Mouse (Mus musculus) MEL (cell line): ENCODE measurements around the gene Rccd1. TPM values are rescaled to one million over a fixed set of nuclear protein-coding genes. Genes with fewer than 3 reads are reported as not detected.

Source experiments
- DNase-seq: peaks from one replicate; pipeline ENCODE4 v3.0.0; 2011; ENCODE audit warnings: low read depth, low spot score
- H3K27ac ChIP-seq: 2 replicates; pipeline ENCODE4 v1.5.1; 2012; ENCODE audit warnings: low read depth, mild to moderate bottlenecking, control low read depth, low read length, moderate library complexity; ENCODE audit not compliant: control insufficient read depth
- H3K27me3 ChIP-seq, 2 experiments: fragments of 150-350 bp in 1 of 2; sonication (generic) in 1 of 2; 2 replicates each; pipeline ENCODE4 v1.6.1; 2012; ENCODE audit warnings: low read length in 2 of 2, mild to moderate bottlenecking in 2 of 2, improper control_type of control experiment in 1 of 2, moderate library complexity in 1 of 2; ENCODE audit not compliant: insufficient read depth in 2 of 2, control insufficient read depth in 1 of 2
- H3K36me3 ChIP-seq, 2 experiments: 2 replicates each; pipeline ENCODE4 v1.6.1; 2012 to 2014; ENCODE audit warnings: low read length in 2 of 2, improper control_type of control experiment in 1 of 2, inconsistent platforms in 1 of 2, mild to moderate bottlenecking in 1 of 2; ENCODE audit not compliant: insufficient read depth in 2 of 2, control insufficient read depth in 1 of 2
- H3K4me1 ChIP-seq, 2 experiments: fragments of 150-350 bp in 1 of 2; sonication (generic) in 1 of 2; 2 replicates each; pipeline ENCODE4 v1.6.1; 2012; ENCODE audit warnings: low read length in 2 of 2, improper control_type of control experiment in 1 of 2, mild to moderate bottlenecking in 1 of 2; ENCODE audit not compliant: insufficient read depth in 2 of 2, control insufficient read depth in 1 of 2
- H3K4me3 ChIP-seq, 2 experiments: fragments of 150-350 bp in 1 of 2; sonication (generic) in 1 of 2; 2 replicates each; pipeline ENCODE4 v1.5.1; 2012; ENCODE audit warnings: low read depth in 2 of 2, low read length in 2 of 2, mild to moderate bottlenecking in 2 of 2, moderate library complexity in 2 of 2, control low read depth in 1 of 2, improper control_type of control experiment in 1 of 2; ENCODE audit not compliant: control insufficient read depth in 1 of 2, insufficient read depth in 1 of 2
- H3K79me2 ChIP-seq: 2 replicates; pipeline ENCODE4 v1.6.1; 2012; ENCODE audit warnings: mild to moderate bottlenecking, low read length, moderate library complexity; ENCODE audit not compliant: control insufficient read depth, poor library complexity, insufficient read depth
- H3K9ac ChIP-seq: 2 replicates; pipeline ENCODE4 v1.6.1; 2012; ENCODE audit warnings: low read depth, mild to moderate bottlenecking, control low read depth, low read length, moderate library complexity; ENCODE audit not compliant: control insufficient read depth, poor library complexity, severe bottlenecking
- H3K9me3 ChIP-seq: fragments of 150-350 bp; sonication (generic); replicated peaks from 2 replicates; pipeline ENCODE4 v1.6.1; 2012; ENCODE audit warnings: mild to moderate bottlenecking, low read length, improper control_type of control experiment, moderate library complexity; ENCODE audit not compliant: insufficient read depth
- CHD1 ChIP-seq: IDR thresholded peaks from 2 replicates; pipeline ENCODE4 v1.6.1; 2012; ENCODE audit warnings: low read depth, mild to moderate bottlenecking, inconsistent platforms, low read length, improper control_type of control experiment
- ELF1 ChIP-seq: IDR thresholded peaks from 2 replicates; pipeline ENCODE4 v1.6.1; 2014; ENCODE audit warnings: low read depth, mild to moderate bottlenecking, inconsistent platforms, low read length, improper control_type of control experiment, moderate library complexity
- ETS1 ChIP-seq: IDR thresholded peaks from 2 replicates; pipeline ENCODE4 v1.6.1; 2012; ENCODE audit warnings: low read depth, mild to moderate bottlenecking, inconsistent platforms, low read length, improper control_type of control experiment, moderate library complexity
- GATA1 ChIP-seq: IDR thresholded peaks from 2 replicates; pipeline ENCODE4 v1.6.1; 2011; ENCODE audit warnings: low read depth, low read length, improper control_type of control experiment
- MAFK ChIP-seq: IDR thresholded peaks from 2 replicates; pipeline ENCODE4 v1.6.1; 2011; ENCODE audit warnings: low read depth, mild to moderate bottlenecking, low read length, improper control_type of control experiment, borderline replicate concordance
- MAZ ChIP-seq: IDR thresholded peaks from 2 replicates; pipeline ENCODE4 v1.6.1; 2012; ENCODE audit warnings: low read depth, mild to moderate bottlenecking, inconsistent platforms, low read length, improper control_type of control experiment
- MEF2A ChIP-seq: IDR thresholded peaks from 2 replicates; pipeline ENCODE4 v1.6.1; 2014; ENCODE audit warnings: low read depth, mild to moderate bottlenecking, inconsistent platforms, low read length, improper control_type of control experiment; ENCODE audit not compliant: poor library complexity, insufficient replicate concordance, severe bottlenecking; ENCODE audit errors: extremely low read depth
- MXI1 ChIP-seq: IDR thresholded peaks from 2 replicates; pipeline ENCODE4 v1.6.1; 2011; ENCODE audit warnings: mild to moderate bottlenecking, low read depth, low read length, improper control_type of control experiment
- MYB ChIP-seq: IDR thresholded peaks from 2 replicates; pipeline ENCODE4 v1.6.1; 2011; ENCODE audit warnings: mild to moderate bottlenecking, low read depth, low read length, improper control_type of control experiment
- NRF1 ChIP-seq: IDR thresholded peaks from 2 replicates; pipeline ENCODE4 v1.6.1; 2014; ENCODE audit warnings: low read depth, mild to moderate bottlenecking, inconsistent platforms, low read length, improper control_type of control experiment, moderate library complexity; ENCODE audit not compliant: poor library complexity, insufficient read depth, severe bottlenecking
- POLR2AphosphoS2 ChIP-seq: IDR thresholded peaks from 2 replicates; pipeline ENCODE4 v1.6.1; 2011; ENCODE audit warnings: low read length, improper control_type of control experiment
- SIN3A ChIP-seq: IDR thresholded peaks from 2 replicates; pipeline ENCODE4 v1.6.1; 2012; ENCODE audit warnings: low read length, improper control_type of control experiment, inconsistent platforms
- TCF12 ChIP-seq: IDR thresholded peaks from 2 replicates; pipeline ENCODE4 v1.6.1; 2014; ENCODE audit warnings: low read depth, mild to moderate bottlenecking, inconsistent platforms, low read length, improper control_type of control experiment, moderate library complexity
- USF2 ChIP-seq, 2 experiments: IDR thresholded peaks; 2 replicates each; pipeline ENCODE4 v1.6.1; 2011 to 2012; ENCODE audit warnings: improper control_type of control experiment in 2 of 2, low read length in 2 of 2, borderline replicate concordance in 1 of 2, inconsistent platforms in 1 of 2, low read depth in 1 of 2, mild to moderate bottlenecking in 1 of 2; ENCODE audit not compliant: insufficient read depth in 1 of 2
- ZC3H11A ChIP-seq: IDR thresholded peaks from 2 replicates; pipeline ENCODE4 v1.6.1; 2012; ENCODE audit warnings: low read depth, mild to moderate bottlenecking, inconsistent platforms, low read length, improper control_type of control experiment
- ZKSCAN1 ChIP-seq: IDR thresholded peaks from 2 replicates; pipeline ENCODE4 v1.6.1; 2012; ENCODE audit warnings: low read depth, mild to moderate bottlenecking, inconsistent platforms, low read length, improper control_type of control experiment, moderate library complexity
- ZMIZ1 ChIP-seq: IDR thresholded peaks from 2 replicates; pipeline ENCODE4 v1.6.1; 2012; ENCODE audit warnings: low read depth, mild to moderate bottlenecking, inconsistent platforms, low read length, improper control_type of control experiment, moderate library complexity
- ZNF384 ChIP-seq: IDR thresholded peaks from 2 replicates; pipeline ENCODE4 v1.6.1; 2012; ENCODE audit warnings: low read depth, mild to moderate bottlenecking, inconsistent platforms, low read length, improper control_type of control experiment
- polyA plus RNA-seq, 2 experiments: library from polyadenylated mRNA; stranded (reverse) in 1 of 2; unstranded in 1 of 2; fragments of >175 nt in 1 of 2; fragments of >200 nt in 1 of 2; gene quantifications; 2 replicates each; pipeline versions ENCODE4 v1.2.1 to v1.2.4; 2012; ENCODE audit warnings: low replicate concordance in 2 of 2, low read depth in 1 of 2; ENCODE audit not compliant: insufficient read length in 2 of 2, insufficient read depth in 1 of 2, missing spikeins in 1 of 2
- total RNA-seq: library from RNA; depleted of rRNA; stranded (reverse); fragments of 300-350 nt; gene quantifications from 2 replicates; pipeline ENCODE4 v1.2.3, GENCODE M21; 2012

Rccd1 gene
- total and polyA plus RNA-seq, 3 experiments, result 16.8 to 20.2 TPM; not detected in 1

DNA sequence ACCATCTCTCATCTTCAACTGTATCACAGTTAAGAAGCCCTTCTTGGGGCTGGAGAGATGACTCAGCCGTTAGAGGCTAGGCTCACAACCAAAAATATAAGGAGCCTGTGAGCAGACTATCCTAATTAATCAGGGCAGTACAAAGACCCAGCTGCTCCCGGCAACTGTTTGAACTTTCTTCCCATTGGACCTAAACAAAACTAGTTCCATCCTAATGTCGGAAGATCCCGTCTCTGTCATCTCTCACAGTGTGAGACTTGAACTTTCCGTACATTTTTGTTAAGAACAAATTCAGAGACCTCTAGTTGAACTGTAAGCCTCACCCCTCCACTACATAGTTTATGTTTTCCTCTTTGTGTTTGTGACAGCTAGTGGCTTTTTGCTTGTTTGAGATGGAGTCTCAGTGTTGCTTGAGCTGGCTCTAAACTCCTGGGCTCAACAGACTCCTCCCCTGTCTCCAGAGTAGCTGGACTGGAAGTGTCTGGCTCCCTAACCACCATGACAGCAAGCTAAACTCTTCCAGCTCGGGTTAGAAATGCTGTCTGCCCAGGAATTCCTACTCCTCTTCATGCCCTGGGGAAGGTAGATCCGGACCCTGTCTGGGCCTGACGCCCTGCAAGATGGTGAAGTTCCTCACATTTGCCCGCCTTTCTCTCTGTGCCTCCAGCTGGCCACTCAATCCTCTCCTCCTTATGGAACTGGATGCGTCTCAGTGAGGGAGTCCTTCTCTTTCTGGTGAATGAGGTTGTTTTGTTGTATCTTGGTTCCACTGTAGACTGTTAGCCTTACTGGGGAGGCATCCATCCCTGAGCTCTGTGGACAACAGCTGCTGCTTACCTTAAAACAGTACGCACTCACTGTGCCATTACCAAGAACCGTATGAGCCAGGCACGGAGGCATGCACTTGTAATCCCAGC is 23.7 kb upstream of the Rccd1 start:
- TF ChIP-seq MYB (no peak), MEF2A (no peak), ZC3H11A (no peak), ETS1 (no peak), SIN3A (no peak), USF2 (IDR thresholded peaks at IDR 0.05; ENCODE audit: borderline replicate concordance in 1 of 2, insufficient read depth in 1 of 2, low read depth in 1 of 2, low read length in 2 of 2) (no peak), TCF12 (no peak), ZMIZ1 (no peak), GATA1 (no peak), MXI1 (no peak)
- no peak for DNase-seq
- Histone ChIP-seq H3K9ac (no peak overlapping the region), H3K27ac (no peak overlapping the region), H3K4me3 (no peak overlapping the region), H3K79me2 (no peaks in the 10 kb centered on the region; the same call in 1 of the 2 replicates), H3K27me3 (no peaks in the 10 kb centered on the region), H3K36me3 (peaks cover 0 to 4% of the 10 kb centered on the region in 2 experiments; a peak in 2 of 4 replicates), H3K9me3 (no peaks in the 10 kb centered on the region), H3K4me1 (peaks cover 0 to 8% of the 10 kb centered on the region in 2 experiments; a peak in 3 of 4 replicates)

DNA sequence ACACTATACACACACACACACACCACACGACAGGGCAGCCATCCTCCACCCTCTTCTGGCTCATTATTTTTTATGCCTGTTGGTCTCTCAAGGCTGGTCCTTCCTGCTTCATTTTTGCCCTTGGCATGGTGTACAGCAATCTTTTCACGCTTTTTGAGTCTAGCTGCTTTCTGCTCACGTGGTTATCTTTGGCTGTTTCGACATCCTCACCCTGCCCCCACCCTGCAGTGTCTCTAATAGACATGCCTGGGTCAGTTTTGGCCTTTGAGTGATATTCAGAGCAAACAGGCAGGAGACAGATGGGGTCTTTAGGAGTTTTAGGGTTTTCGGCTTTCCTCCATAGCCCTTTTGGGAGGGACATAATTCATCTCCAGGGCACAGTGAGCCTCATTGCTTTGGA is 22.6 kb upstream of the Rccd1 start:
- Histone ChIP-seq H3K36me3 (peaks cover 0 to 6% of the 10 kb centered on the region in 2 experiments; a peak in 1 of 4 replicates), H3K27ac (no peak overlapping the region), H3K9ac (no peak overlapping the region), H3K9me3 (no peaks in the 10 kb centered on the region), H3K79me2 (no peaks in the 10 kb centered on the region; the same call in 1 of the 2 replicates), H3K4me1 (peaks cover 0 to 17% of the 10 kb centered on the region in 2 experiments; a peak in 3 of 4 replicates), H3K27me3 (no peaks in the 10 kb centered on the region), H3K4me3 (no peak overlapping the region)
- no peak for DNase-seq
- TF ChIP-seq MAZ (no peak), POLR2AphosphoS2 (no peak), NRF1 (no peak), MAFK (no peak), CHD1 (no peak), MXI1 (no peak), ETS1 (no peak), ZKSCAN1 (no peak), ZNF384 (no peak), ELF1 (no peak), GATA1 (no peak)
